Mouse (Mus musculus): ENCODE data around the gene Olfr282.
"Not testable (repeated sequence)": the region's sequence is repeated elsewhere in the genome, so short reads cannot be mapped to it uniquely, and the experiment has no call there.

Olfr282 gene

DNA sequence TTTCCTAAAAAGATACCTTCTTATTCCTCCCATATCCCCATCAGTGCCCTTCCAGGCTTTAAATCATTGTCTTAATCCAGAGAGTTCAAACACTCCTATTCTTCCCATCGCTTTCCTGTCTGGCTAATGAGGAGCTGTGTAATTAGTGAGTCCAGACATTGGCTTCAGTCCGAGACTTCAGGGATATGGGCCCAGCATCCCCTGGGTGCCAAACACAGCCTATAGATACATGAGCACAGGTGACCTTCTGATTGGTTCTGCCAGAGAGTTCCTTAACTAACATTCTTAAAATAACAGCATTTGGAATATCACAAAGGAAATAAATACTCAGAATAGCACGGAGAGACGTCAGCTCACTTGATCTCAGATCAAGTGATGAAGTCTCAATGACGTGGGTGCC is at the start of gene Olfr282:
Olfr282 (plus strand) TSS at position 301 of the 400 bp plus-strand sequence.
- not testable (repeated sequence) for DNase-seq

DNA sequence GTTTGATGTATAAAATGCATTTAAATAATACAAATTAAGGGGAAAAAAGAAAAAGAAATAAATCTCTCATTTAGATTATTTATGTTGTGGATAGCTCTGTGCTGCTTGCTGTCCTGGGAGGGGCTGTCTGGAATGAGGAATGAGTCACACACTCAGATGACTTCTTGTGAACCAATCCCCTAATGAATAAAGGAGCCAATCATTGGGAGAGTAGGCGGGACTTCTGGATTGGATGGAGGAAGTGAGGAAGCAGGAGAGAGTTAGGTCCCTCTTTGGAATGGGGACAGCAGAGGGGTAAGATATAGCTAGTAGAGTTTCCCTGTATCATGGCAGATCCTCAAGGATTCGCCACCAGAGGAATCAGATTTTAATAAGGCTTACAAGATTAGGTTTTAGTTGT is 43.4 kb upstream of the Olfr282 start:
- DNase-seq, result no peak

DNA sequence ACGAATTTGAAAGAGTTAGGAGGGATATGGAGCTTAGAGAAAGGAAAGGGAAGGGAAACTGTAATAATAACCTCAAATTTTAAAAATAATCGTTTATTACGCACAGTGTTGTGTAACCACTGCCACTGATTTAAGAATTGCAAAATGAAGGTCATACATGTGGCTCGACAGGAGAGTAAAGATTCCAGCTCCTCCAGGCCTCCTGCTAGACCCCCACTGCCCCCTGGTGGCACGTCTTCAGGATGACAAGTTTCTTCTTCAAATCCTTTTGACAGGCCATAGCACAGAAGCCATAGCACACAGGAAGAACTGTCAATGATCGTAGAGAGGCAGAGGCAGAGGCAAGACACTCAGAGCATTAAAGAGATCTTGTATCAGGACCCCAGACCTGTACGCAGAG is 41.2 kb upstream of the Olfr282 start:
- peak; percentile 54 for DNase-seq

DNA sequence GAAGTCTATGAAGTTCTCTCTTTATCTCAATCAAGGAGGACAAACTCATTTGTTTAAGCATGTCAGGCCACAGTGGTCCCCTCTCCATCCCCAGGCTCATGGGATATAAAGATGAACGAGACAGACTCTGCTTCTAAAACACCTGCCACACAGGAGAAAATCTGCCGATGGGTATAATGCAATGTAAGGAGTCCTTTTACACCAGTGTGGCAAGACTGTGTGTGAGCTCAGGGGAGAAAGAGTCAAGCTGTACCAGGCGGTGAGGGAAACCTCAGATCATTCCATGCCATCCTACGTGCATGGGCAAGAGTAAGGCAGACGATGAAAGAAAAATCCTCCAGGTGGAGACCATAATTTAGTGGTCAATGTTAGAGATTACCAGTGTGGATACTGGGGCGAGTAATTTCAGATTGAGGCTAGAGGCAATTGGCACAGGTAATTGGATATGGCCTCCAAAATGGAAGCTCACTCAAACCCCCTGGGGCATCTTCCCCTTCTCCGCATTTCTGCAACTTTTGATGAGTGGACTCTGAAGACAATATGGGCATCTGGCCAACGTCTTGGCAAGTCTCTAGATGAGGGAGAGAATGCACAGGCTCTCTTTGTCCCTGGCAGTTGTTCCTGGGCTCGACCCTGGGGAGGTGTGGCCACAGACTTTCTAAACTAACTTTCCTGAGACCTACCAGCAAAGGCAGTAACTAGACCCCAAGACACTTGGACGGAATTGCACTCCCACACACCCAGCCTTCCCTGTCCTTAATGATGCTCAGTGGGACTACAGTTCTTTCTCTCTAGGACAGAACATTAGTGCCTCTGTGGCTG is 39.7 kb upstream of the Olfr282 start:
- DNase-seq, result no peak

DNA sequence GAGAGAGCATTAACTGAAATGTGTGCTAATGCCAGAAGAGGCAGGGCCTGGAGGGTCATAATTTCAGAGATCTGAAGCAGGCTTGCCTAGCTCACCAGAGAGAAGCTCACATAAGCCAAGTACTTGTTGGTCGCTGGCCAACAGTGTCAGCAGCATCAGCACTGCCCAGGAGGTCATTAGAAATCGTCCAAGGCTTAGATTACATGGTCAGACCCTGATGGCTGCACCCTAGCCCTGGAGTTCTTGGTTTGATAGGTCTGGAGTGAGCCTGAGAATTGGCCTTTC is 39.2 kb upstream of the Olfr282 start:
- DNase-seq, result no peak

DNA sequence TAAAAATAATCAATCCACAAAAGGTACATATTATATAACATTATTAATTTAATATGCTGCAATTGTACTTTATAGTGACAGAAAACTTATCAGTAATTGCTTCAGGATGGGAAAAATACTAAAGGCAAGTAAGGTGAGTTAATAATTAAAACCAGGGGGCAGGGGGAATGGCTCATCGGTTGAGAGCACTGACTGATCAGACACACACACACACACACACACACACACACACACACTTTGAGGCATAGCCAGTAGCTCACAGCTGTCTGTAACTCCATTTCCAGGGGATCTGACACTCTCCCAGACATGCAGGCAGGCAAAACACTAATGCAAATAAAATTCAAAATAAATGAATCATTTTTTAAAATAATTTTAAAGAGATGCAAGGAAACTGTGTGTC is 33.9 kb upstream of the Olfr282 start:
- DNase-seq, result no peak

DNA sequence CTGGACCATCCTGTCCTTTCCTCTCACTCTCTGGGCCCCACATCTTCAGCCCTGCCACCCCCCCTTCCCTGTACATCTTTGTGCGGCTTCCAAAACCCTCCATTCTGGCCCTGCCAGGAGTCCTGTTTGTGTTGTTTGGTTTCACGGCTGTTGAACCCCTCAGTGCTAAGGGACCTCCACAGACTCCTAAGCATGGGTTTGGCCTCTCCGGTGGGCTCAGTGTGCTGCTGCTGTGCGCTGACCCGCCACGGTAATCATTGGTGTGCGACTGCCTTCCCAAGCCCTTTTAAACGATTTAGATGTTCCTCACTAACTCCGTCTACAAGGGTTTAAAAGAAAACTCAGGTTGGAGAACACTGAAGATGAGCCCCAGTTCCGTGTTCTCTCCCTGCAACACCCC is 28.7 kb upstream of the Olfr282 start:
- DNase-seq, result no peak

DNA sequence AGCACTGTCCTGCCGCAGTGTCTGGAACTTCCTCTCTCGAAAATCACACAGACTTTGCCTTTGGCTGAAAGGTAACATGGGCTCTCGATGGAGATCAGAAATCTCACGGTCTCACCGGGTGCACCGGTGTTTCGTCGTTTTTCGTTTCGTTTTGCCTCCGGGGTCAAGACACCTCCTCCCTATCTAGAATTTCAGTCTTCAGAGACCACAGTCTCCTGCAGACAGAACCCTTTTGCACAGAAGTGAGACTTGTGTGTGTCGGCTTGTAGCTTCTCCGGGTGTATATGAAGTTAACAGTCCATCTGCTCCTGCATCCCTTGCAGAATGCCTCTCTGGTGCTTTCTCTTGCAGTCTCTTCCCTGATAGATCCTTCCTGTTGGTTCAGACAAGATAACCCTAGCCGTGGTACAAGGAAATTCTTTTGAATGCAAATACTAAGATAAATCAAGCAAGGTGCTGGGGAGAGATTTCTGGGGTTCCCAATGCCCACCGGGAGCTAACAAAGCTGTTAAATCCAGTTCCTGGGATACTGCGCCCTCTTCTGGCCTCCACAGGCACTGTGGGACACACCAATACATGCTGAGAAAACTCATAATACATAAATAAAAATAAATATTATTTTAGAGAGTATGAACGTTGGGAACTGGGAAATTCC is 22.5 kb upstream of the Olfr282 start:
- DNase-seq, result no peak

DNA sequence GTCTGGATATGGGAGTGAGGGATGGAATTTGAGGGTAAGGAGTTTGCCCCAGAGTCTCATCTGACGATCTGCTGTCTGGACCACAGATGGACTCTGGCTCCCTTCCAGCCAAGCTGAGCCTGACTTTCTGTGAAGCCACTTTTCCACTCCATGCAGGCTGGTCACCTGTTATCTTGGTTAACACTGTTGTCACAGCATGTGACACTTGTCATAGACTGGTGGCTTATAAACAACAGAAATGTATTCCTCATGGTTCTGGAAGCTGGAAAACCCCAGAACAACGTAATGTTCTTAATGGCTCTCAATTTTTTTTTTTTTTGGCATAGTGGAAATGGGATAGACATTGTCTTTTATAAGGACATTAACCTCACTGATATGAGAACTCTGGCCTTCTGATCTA is 21.4 kb upstream of the Olfr282 start:
- no peak for DNase-seq

DNA sequence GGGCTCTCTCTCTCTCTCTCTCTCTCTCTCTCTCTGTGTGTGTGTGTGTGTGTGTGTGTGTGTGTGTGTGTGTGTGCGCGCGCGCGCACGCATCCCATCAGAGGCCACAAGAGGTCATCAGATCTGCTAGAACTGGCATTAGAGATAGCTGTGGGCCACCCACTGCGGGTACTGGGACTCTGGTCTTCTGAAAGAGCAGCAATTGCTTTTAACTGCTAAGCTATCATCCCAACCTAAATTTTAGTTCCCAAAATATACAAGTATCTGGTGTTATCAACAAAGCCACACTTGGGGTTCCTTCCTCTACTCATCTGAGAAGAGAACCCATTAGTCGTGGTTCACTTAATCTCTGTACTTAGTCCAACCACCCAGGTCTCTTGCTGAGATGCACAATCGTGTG is 20.8 kb upstream of the Olfr282 start:
- no peak for DNase-seq

DNA sequence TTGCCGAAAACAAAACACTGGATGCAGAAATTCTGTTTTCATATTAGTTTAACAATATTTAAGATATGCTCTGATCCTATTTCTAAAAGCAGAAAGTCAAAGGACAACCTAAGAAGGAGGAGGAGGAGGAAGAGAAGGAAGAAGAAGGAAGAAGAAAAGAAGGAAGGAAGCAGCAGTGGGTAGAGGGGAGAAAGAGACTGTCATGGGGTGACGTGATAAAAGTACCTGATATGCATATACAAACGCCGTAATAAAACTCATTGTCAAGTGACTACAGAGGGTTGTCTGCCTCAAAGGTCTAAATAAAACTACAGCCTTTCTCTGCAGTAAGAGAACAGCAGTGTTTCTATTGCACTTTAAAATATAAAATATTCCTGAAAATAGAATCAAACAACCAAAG is 15.0 kb upstream of the Olfr282 start:
- DNase-seq, result no peak

DNA sequence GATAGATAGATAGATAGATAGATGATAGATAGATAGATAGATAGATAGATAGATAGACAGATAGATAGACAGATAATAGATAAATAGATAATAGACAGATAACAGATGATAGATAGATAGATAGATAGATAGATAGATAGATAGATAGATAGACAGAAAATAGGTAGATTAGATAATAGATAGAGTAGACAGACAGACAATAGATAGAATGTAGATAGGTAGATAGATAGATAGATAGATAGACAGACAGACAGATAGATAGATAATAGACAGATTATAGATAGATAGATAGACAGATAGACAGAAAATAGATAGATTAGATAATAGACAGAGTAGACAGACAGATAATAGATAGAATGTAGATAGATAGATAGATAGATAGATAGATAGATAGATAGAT is 14.2 kb upstream of the Olfr282 start:
- not testable (repeated sequence) for DNase-seq

DNA sequence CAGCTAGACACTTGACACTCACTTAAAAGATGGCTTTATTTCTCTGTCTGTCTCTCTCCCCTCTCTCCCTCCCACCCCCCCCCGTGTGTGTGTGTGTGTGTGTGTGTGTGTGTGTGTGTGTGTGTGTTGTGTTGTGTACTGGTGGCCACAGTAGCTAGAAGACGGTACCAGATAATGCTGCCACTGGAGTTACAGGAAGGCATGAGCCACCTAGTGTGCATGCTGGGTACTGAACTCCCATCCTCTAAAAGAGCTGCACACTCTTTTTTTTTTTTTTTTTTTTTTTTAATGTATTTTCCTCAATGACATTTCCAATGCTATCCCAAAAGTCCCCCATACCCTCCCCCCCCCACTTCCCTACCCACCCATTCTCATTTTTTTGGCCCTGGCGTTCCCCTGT is 13.7 kb upstream of the Olfr282 start:
- DNase-seq, result not testable (repeated sequence)

DNA sequence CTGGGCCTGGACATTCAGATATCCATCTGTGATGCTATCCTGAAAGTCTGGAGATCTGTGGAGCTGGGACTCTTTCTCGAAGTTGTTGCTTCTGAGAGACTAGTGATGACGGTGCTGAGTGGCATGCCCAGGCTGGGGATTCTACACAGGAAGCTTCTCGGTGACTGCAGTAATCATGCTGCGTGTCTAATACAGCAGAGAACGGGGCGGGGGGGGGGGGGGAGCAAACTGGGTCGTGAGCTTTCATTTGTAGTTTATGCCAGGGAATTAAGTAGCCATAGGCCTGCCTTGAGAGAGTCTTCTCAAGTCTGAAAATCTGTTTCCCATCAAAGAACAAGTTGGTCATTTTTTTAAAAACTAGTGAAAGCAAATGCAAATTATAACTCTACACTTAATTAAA is 12.9 kb upstream of the Olfr282 start:
- DNase-seq, result no peak

DNA sequence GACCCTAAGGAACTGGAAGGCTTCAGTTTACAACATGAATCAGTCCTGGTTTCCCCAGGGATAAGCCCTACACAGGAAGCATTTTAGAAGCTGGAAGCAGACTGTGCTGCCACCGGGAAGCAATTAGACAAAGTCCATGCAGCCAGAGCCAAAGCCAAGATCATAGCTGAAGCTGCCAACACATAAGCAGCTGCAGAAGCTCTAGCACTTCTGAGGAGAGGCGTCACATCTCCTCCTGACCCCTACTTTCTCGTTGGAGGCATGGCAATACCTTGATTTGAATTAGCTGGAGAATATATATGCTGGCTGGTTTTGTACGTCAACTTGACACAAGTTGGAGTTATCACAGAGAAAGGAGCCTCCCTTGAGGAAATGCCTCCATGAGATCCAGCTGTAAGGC is 10.1 kb upstream of the Olfr282 start:
- no peak for DNase-seq

DNA sequence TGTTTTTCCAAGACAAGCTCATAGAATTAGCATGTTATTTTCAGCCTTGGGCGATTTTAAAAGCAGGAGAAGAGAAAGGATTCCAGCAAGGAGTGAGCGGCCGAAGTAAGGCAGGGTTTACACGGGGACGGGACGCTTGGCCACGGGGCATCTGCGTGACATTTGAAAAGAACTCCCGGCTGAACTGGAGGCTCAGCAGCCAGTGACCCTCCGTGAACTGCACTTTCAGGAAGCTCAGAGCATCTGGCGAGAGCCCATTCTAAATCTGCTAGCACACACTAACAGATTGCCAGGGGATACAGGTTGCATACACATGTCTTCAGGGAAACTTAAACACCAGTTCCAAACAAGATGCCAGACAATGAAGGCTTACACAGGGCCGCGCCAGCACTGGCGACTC is 6.7 kb upstream of the Olfr282 start:
- no peak for DNase-seq

DNA sequence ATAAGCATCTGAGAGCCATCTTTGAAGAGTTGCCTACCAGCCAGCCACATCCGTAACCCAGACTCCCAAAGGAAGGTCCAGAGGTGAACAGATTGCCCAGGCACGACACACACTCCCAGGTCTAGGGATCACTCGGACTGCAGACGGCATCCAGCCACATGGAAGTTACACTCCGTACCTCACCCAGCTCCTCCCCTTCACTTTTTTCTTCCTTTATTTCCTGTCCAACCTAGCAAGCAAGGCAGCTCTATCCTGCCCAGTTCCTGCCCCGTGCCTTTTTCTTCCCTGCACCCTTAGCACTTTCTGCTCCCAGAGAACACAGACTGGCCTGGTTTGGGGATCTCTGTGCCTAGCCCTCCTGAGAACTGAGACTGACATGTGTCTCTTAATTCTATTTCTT is 6.3 kb upstream of the Olfr282 start:
- DNase-seq, result no peak

DNA sequence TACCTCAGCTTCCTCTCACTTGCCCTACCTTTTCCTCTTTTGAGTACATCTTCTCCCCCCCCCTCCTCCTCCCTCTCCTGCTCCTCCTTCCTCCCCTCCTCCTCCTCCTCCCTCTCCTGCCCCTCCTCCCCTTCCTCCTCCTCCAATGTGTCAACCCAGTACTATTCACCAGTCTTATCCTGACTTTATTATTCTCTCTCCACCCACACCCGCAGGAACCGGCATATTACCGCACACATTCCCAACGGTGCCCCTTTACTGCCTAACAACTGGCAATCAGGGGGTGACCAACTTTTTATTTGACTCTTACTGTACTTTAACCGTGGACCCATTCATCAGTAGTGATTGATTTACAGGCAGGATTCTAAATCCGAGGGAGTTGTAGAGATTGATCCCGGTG is 5.8 kb upstream of the Olfr282 start:
- DNase-seq, result no peak

DNA sequence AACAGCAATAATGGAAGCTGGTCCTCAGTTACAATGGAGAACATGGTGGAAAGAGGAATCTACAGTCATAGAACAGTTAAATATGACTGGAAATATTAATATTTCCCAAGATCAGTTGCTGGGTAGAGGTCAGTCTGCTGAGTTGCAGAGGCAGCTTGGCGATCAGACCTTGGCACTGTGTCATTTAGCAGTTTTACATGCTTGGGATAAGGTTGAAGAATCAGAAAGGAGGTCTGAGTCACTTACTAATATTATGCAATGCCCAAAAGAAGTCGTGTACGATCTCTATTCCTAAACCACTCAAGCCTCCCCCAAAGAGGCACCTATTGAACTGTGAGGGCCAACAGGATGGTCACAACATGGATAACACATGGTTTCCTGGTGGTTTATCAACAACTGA is 13.5 kb downstream of the Olfr282 start:
- DNase-seq, result no peak

DNA sequence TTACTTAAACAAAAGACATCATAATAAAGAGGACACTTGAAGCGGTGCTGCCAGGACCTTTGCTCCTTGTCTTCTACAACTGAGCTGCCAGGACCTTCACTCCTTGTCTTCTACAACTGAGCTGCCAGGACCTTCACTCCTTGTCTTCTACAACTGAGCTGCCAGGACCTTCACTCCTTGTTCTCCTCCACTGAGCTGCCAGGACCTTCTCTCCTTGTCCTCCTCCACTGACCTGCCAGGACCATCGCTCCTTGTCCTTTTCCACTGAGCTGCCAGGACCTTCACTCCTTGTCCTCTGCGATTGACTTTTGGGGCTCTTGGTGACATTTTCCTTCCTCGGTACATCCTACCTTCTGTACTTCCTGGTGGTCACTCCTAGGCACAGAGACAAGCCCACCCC is 17.5 kb downstream of the Olfr282 start:
- DNase-seq, result peak; percentile 13

DNA sequence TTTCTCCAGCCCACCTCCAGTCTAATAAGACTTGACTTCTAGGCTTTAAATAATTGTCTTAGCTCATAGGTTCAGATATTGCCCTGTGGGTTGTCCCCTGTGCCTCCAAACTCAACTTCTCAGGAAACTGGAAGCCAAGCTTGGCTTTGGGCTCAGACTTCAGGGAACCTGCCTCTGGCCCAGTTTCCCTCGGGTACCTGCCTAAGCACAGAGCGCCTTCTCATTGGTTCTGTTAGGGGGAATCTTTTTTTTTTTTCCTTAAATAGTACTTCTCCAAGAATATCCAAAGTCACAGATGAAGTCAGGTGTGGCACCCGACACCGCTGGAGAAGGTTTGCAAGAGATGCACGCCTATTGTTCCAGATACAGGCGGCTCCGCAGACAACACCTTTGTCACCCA is 21.3 kb downstream of the Olfr282 start, which contains the start of gene Olfr281:
Olfr281 (plus strand) TSS at position 301 of the 400 bp plus-strand sequence.
- DNase-seq, result no peak

DNA sequence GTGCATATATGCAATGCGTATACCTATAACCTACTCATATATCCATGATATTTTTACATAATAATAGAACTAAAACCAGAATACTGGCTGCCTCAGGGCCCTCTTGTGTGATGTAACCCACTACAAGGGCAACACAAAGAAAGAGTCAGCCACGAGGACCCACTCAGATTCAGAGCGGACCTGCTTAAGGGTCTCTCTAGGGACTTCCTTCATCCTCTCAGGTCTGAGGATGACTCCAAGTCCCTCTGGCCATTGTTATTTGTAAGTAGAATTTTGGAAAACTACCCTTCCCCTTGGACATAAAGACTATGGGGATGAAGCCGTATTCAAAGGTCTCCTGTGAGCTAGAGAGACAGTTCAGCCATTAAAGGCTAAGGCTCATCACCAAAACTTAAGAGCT is 38.6 kb downstream of the Olfr282 start, which contains the start of gene OR5BS1P:
OR5BS1P (plus strand) TSS at position 301 of the 400 bp plus-strand sequence.
- no peak for DNase-seq

DNA sequence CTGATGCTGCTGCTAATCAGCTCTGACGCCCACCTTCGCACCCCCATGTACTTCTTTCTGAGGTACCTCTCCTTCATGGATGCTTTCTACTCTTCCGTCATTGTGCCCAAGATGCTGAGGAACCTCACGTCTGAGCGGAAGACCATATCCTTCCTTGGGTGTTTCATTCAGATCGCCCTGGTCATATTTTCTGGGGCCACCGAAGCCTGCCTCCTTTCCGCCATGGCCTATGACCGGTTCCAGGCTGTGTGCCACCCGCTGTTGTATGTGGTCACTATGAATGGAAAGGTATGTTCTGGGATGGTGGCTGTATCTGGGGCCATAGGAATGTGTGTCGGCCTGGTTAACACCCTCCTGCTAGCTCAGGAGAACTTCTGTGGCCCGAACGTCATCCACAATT is 40.5 kb downstream of the Olfr282 start:
- DNase-seq, result no peak

DNA sequence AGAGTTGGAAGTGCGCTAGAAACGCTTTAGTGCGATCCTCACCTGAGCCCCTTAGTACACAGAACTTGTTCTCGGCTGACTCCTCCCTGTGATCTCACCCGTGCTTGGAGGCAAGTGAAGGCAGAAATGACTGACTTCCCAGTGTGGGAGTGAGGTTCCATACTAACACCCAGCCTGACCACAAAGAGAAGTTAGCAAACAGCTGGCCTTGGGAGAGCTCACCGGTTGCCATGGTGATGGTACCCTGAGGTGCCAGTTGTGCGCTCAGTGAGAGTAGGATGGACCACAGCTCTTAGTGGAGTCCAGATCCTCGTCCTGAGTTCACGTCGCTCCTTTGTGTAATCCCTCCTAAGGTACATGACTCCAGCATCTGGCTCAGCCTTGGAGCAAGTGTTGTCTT is 43.9 kb downstream of the Olfr282 start:
- no peak for DNase-seq

DNA sequence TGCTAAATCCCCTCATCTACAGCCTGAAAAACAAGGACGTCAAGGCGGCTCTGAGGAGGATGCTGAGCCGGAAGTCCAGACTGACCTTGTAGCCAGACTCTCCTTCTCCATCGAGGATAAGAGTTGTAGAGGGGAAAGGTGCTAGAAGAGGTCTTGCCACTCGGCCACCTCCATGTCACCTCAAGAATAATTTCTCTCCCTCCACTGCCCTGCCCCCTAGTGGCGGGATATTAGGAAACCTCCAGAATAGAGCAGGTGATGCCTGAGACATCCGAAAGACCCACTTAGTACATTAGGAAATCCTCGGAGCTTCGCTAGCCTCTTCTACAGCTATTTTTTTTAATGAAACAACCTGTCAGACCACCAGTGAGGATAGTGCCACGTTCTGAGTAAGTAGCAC is 44.4 kb downstream of the Olfr282 start:
- peak; percentile 20 for DNase-seq

All from cerebellum, adult 9-11 months (tissue).